Comparison of ENCODE assay signal across 10 mouse cellular contexts in genomic region chr19:6349215-6349983, GRCm38 (mm10). TPM values are rescaled to one million over a fixed set of nuclear protein-coding genes. Genes with fewer than 3 reads are reported as not detected.
DNase-seq lines count a peak whose midpoint lies in the region; ATAC-seq and TF ChIP-seq lines count a peak whose summit lies in the region.
"Had no signal": no experiment of that assay in that cellular context is flagged by ENCODE, and none has a peak within 500 bp of the region (broad histone marks: within the 10 kb centered on the region; RNA-seq: fewer than 3 reads in every experiment).

No protein-coding gene starts in this region.

- WGBS in kidney, postnatal 0 days, result 16% methylated on average over 14 of the region's 14 CpGs
- WGBS in stomach, embryonic 16.5 days, result 30% methylated on average over 14 of the region's 14 CpGs

- peak; percentile 35 for DNase-seq in gastrocnemius, adult 2 months
- no peak for DNase-seq in gastrocnemius, postnatal 14 days
- DNase-seq in urinary bladder, adult 18-20 months (ENCODE audit: low spot score in 2 of 2), result peak; percentile 41 to 59
- no peak for DNase-seq in urinary bladder, postnatal 10 days (ENCODE audit: low spot score)
- peak; percentile 69 for DNase-seq in kidney, postnatal 0 days (ENCODE audit: low spot score)
- no peak for DNase-seq in layer of hippocampus, adult 18-20 months (ENCODE audit: low spot score in 2 of 2)
- DNase-seq in B cell, adult 2 months, result no peak
- DNase-seq: cerebellum, postnatal 25 days; left cerebral cortex, postnatal 4 days had no signal

- H3K9ac ChIP-seq in kidney, postnatal 0 days (ENCODE audit: low read depth, low read length), result no peak overlapping the region
- no peak overlapping the region for H3K9ac ChIP-seq in stomach, embryonic 16.5 days (ENCODE audit: low read length)

- peaks cover 32% of the 10 kb centered on the region for H3K36me3 ChIP-seq in kidney, postnatal 0 days (ENCODE audit: insufficient read depth, low read length)
- peaks cover 15% of the 10 kb centered on the region; the same call in 1 of the 2 replicates for H3K36me3 ChIP-seq in stomach, embryonic 16.5 days (ENCODE audit: control insufficient read depth, insufficient read depth, low read length)

- intact Hi-C loops in gastrocnemius, adult 2 months (cut with DNase I), result no loop called here
- intact Hi-C loops in gastrocnemius, postnatal 14 days (cut with DNase I; ENCODE audit: low total_unique reads), result no loop called here

- no peak for TF ChIP-seq CTCF in gastrocnemius, adult 2 months (IDR thresholded peaks at IDR 0.05)
- no peak for TF ChIP-seq CTCF in kidney, postnatal 0 days (IDR thresholded peaks at IDR 0.05; ENCODE audit: low read depth)

- H3K4me2 ChIP-seq in kidney, postnatal 0 days (ENCODE audit: low read length), result no peak overlapping the region
- no peak overlapping the region for H3K4me2 ChIP-seq in stomach, embryonic 16.5 days (ENCODE audit: low read depth, low read length)

- no peak for ATAC-seq in kidney, postnatal 0 days (replicated peaks; ENCODE audit: low FRiP score, low read depth)
- no peak for ATAC-seq in stomach, embryonic 16.5 days (ENCODE audit: insufficient read depth, low FRiP score)

- H3K4me1 ChIP-seq in kidney, postnatal 0 days (replicated peaks; ENCODE audit: insufficient read depth, low read length), result 0 out of 2 replicates have a peak, but pooled peaks cover 4% of the 10 kb centered on the region
- no peaks in the 10 kb centered on the region for H3K4me1 ChIP-seq in stomach, embryonic 16.5 days (ENCODE audit: control insufficient read depth, insufficient read depth, low read length)

- H3K9me3 ChIP-seq in kidney, postnatal 0 days (replicated peaks; ENCODE audit: low read length), result no peaks in the 10 kb centered on the region
- no peaks in the 10 kb centered on the region for H3K9me3 ChIP-seq in stomach, embryonic 16.5 days (replicated peaks; ENCODE audit: control insufficient read depth, low read length)

- H3K27ac ChIP-seq in gastrocnemius, adult 2 months, result peak overlapping the region; percentile 8; the same call in 1 of the 2 replicates
- 0 out of 2 replicates have a peak overlapping the region, but pooled peaks have one; percentile 6 for H3K27ac ChIP-seq in kidney, postnatal 0 days
- peak overlapping the region; percentile 0; the same call in 1 of the 2 replicates for H3K27ac ChIP-seq in stomach, embryonic 16.5 days (ENCODE audit: low read length)

- H3K27me3 ChIP-seq in kidney, postnatal 0 days (ENCODE audit: insufficient read depth, low read length), result no peaks in the 10 kb centered on the region
- H3K27me3 ChIP-seq in stomach, embryonic 16.5 days (ENCODE audit: control insufficient read depth, insufficient read depth, low read length), result no peaks in the 10 kb centered on the region

- H3K4me3 ChIP-seq in gastrocnemius, adult 2 months, result no peak overlapping the region
- H3K4me3 ChIP-seq in kidney, postnatal 0 days (replicated peaks; ENCODE audit: low read depth, low read length), result no peak overlapping the region
- H3K4me3 ChIP-seq in stomach, embryonic 16.5 days (replicated peaks; ENCODE audit: low read length), result no peak overlapping the region

RNA-seq across cellular contexts. Expression of gene Map4k2, which starts 8.5 kb away (rescaled TPM):
- 10 to 100 TPM; 13.1 to 14.2 TPM for total RNA-seq in gastrocnemius, adult 2 months (2021)
- total RNA-seq in gastrocnemius, postnatal 14 days (2021), result 10 to 100 TPM in 1 of 2 experiments, 1 to 10 TPM in 1; 9.5 to 14.4 TPM
- polyA plus RNA-seq in kidney, postnatal 0 days (2015; fragmentation: Nextera tagmentation; extraction: Ambion mirVana), result 12.2 and 13.5 TPM in 2 replicates
- 11.4 and 11.8 TPM in 2 replicates for polyA plus RNA-seq in stomach, embryonic 16.5 days (2015; fragmentation: Nextera tagmentation; extraction: Ambion mirVana)
- total RNA-seq in layer of hippocampus, adult 18-20 months (2021), result 10 to 100 TPM; 82.2 to 89.6 TPM

RNA-seq across cellular contexts. Expression of gene Sf1, which starts 14.1 kb away (rescaled TPM):
- total RNA-seq in gastrocnemius, adult 2 months (2021), result 10 to 100 TPM; 95.2 to 98.6 TPM
- 10 to 100 TPM; 75.1 to 80.9 TPM for total RNA-seq in gastrocnemius, postnatal 14 days (2021)
- polyA plus RNA-seq in kidney, postnatal 0 days (2015; fragmentation: Nextera tagmentation; extraction: Ambion mirVana), result 91.1 and 97.2 TPM in 2 replicates
- polyA plus RNA-seq in stomach, embryonic 16.5 days (2015; fragmentation: Nextera tagmentation; extraction: Ambion mirVana), result 94.5 and 95.1 TPM in 2 replicates
- total RNA-seq in layer of hippocampus, adult 18-20 months (2021), result 100 to 1,000 TPM; 196 to 207 TPM

RNA-seq across cellular contexts. Expression of gene Men1, which starts 14.6 kb away (rescaled TPM):
- 1 to 10 TPM; 7.0 to 7.8 TPM for total RNA-seq in gastrocnemius, adult 2 months (2021)
- 10 to 100 TPM; 10.1 to 11.4 TPM for total RNA-seq in gastrocnemius, postnatal 14 days (2021)
- polyA plus RNA-seq in kidney, postnatal 0 days (2015; fragmentation: Nextera tagmentation; extraction: Ambion mirVana), result 51.9 and 54.6 TPM in 2 replicates
- 59.0 and 60.2 TPM in 2 replicates for polyA plus RNA-seq in stomach, embryonic 16.5 days (2015; fragmentation: Nextera tagmentation; extraction: Ambion mirVana)
- 10 to 100 TPM; 63.0 to 71.3 TPM for total RNA-seq in layer of hippocampus, adult 18-20 months (2021)

RNA-seq across cellular contexts. Expression of gene Pygm, which starts 34.8 kb away (rescaled TPM):
- over 10,000 TPM in 1 of 2 experiments, 1,000 to 10,000 TPM in 1; 6,181 to 10,031 TPM for total RNA-seq in gastrocnemius, adult 2 months (2021)
- total RNA-seq in gastrocnemius, postnatal 14 days (2021), result 1,000 to 10,000 TPM; 4,021 to 4,833 TPM
- 24.5 and 25.8 TPM in 2 replicates for polyA plus RNA-seq in kidney, postnatal 0 days (2015; fragmentation: Nextera tagmentation; extraction: Ambion mirVana)
- 17.7 and 55.0 TPM in 2 replicates for polyA plus RNA-seq in stomach, embryonic 16.5 days (2015; fragmentation: Nextera tagmentation; extraction: Ambion mirVana)
- 10 to 100 TPM; 26.4 to 27.2 TPM for total RNA-seq in layer of hippocampus, adult 18-20 months (2021)

RNA-seq across cellular contexts. Expression of gene Cdc42bpg, which starts 43.1 kb away (rescaled TPM):
- total RNA-seq in gastrocnemius, adult 2 months (2021), result 1 to 10 TPM; 6.0 to 6.4 TPM
- total RNA-seq in gastrocnemius, postnatal 14 days (2021), result 1 to 10 TPM; 3.4 to 3.9 TPM
- polyA plus RNA-seq in kidney, postnatal 0 days (2015; fragmentation: Nextera tagmentation; extraction: Ambion mirVana), result 1.0 TPM in 2 replicates
- 1.9 and 2.0 TPM in 2 replicates for polyA plus RNA-seq in stomach, embryonic 16.5 days (2015; fragmentation: Nextera tagmentation; extraction: Ambion mirVana)
- 1 to 10 TPM; 4.8 to 5.6 TPM for total RNA-seq in layer of hippocampus, adult 18-20 months (2021)

Comparison
In these comparisons a context has a peak if more than half of its experiments do, and no peak if none do; other contexts are left out.
1. DNase-seq: peak in gastrocnemius, adult 2 months (single experiment), urinary bladder, adult 18-20 months (2 of 2) and kidney, postnatal 0 days (single experiment); none in gastrocnemius, postnatal 14 days (single experiment), urinary bladder, postnatal 10 days (single experiment), layer of hippocampus, adult 18-20 months (0 of 2) and B cell, adult 2 months (0 of 2).
2. RNA of gene Map4k2, which starts 8.5 kb away (total RNA-seq): 82.2 to 89.6 TPM in layer of hippocampus, adult 18-20 months; 9.5 to 14.4 TPM in gastrocnemius, postnatal 14 days and 13.1 to 14.2 TPM in gastrocnemius, adult 2 months; every median in the first group is over 4 times any median in the second.
3. RNA of gene Men1, which starts 14.6 kb away (total RNA-seq): 63.0 to 71.3 TPM in layer of hippocampus, adult 18-20 months; 10.1 to 11.4 TPM in gastrocnemius, postnatal 14 days and 7.0 to 7.8 TPM in gastrocnemius, adult 2 months; every median in the first group is over 4 times any median in the second.
4. Peak in every context shown above with its lines, with median percentiles within 50 percentile points of each other: H3K27ac ChIP-seq.